Mouse (Mus musculus) cerebellum, postnatal 36 days (tissue): ENCODE results near the gene Mrps33.

Source experiments
- DNase-seq, 2 experiments: peaks; one replicate each; pipeline ENCODE4 v3.0.0; 2021 to 2022; ENCODE audit warnings: mixed read lengths in 2 of 2

Gene Mrps33

GRCm38 (mm10) chr6:39778506-39778905 is 32.3 kb downstream of the Mrps33 start:
- DNase-seq, result no peak

- DNase-seq, result no peak
Observed at GRCm38 (mm10) chr6:39776275-39776674, 34.5 kb downstream of the Mrps33 start.

- no peak for DNase-seq
Observed at GRCm38 (mm10) chr6:39775029-39775428, 35.8 kb downstream of the Mrps33 start.

GRCm38 (mm10) chr6:39757229-39757628 is 53.6 kb downstream of the Mrps33 start:
- no peak for DNase-seq
